Mouse (Mus musculus) thymus, postnatal 10 days (tissue): ENCODE measurements around the gene Morc1.
A peak's percentile ranks its signal among the peaks of the same experiment; 100 is the strongest.

Experiments used
- DNase-seq, 2 experiments: peaks; one replicate each; pipeline ENCODE4 v3.0.0; 2021; ENCODE audit warnings: low spot score in 2 of 2

Gene Morc1

DNA sequence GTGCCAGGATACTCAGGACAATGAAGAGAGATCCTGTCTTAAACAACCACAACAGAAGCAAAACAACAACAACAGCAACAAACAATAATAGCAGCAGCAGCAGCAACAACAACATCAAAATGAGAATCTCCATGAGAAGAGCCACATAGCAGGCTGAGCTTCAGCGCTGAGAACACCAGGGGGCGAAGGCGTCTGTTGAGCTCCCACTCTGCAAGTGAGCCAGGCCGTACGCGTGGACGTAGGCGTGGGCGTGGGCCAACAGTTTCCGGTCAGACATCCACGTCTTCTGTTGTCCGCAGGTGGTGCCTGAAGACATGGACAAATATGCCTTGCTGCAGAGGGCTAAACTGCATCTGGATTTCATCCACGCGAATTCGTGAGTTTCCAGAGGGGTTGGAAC lies at the start of gene Morc1:
Gene Morc1 (plus strand): TSS at position 211 of the 400 bp plus-strand sequence.
- peak in 1 of 2 experiments; percentile 20 for DNase-seq

DNA sequence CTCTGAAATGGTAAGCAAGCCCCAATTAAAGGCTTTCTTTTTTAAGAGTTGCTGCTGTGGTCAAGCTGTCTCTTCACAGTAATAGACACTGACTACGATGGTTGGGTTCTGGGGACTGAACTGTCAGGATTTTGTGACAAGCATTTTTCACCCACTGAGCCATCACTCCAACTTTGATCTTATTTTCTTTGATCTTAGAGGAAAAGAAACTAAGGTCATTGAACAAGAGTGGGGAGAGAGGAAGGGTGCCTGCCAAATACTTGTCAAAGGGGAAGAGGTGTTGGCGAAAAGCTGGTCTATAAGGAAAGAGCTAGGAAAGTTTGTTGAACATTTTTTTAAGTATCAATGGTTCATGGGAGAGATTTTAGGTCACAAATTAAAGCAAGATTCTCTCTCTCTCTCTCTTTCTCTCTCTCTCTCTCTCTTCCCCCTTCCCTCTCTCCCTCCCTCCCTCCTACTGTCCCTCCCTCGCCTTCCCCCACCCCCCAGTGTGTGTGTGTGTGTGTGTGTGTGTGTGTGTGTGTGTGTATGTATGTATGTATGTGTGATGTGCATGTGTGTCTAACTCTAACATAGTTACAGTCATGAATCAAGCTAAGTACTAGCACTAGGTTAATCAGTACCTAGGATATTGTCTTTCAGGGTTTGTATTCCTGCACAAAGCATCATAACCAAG lies 47.3 kb upstream of the Morc1 start:
- no peak for DNase-seq

DNA sequence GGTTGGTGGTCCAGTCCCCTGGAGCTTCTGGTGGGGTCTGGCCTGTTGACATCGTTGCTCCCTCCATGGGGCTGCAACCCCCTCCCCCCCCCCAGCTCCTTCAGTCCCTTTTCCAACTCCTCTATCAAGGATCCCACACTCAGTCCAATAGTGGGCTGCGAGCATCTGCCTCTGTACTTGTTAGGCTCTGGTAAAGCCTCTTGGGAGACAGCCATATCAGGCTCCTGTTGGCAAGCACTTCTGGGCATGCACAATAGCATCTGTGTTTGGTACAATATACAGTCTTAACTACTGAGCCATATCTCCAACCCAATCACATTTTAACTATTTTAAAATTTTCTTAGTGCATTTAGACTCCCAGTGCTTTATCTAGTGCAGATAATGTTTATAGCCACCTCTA lies 44.1 kb upstream of the Morc1 start:
- DNase-seq, result no peak

DNA sequence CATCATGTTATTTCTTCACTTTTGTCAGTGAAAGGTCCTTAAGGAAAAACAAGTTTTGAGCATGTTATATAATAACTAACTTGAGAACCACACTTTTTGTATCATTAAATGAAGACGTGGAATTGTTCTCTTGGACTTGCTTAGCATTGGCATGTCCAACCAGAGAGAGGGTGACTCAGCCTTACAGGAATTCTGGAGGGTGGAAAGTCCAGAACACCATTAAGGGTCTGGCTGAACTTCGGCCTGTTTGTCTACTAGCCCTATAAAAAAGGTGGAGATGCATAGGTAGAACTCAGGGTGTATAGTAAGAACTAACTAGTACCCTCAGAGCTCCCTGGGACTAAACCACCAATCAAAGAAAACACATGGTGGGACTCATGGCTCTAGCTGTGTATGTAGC lies 35.8 kb upstream of the Morc1 start:
- DNase-seq, result no peak

DNA sequence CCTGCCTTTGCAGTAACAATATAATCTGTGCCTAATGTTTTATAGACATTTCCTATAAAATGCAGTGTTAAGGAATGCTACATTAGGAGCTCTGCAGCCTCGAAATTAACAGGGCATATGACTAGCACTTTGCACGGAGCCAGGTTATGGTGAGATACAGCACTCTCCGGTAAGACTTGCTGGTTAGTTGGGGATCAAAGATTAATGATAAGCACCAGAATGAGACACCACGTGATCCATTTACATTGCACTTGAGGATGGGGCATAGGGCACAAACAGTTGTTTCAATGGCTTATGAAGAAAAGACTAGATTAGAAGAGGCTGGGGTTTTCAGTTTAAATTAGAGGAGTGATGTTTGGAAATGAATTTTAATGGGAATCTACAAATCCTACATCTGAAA lies 28.1 kb upstream of the Morc1 start:
- DNase-seq, result no peak

DNA sequence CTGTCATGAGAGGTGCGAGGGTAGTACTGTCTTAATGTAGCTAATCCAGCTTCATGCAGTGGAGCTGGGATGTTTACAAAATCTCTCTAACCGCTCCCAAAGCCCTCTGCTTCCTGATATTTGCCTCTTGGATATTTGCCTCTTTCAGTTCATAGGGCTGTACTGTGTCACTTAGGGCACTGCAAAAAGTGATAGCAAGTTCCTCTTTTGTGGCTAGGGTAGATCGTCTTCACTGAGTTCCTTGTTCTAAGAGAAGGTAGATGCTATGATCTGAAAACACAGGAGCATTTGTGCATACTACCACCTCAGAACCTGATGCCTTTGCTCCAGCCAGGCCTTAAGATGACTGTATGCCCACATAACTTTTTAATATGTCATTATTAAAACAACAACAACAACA lies 27.6 kb upstream of the Morc1 start:
- no peak for DNase-seq

DNA sequence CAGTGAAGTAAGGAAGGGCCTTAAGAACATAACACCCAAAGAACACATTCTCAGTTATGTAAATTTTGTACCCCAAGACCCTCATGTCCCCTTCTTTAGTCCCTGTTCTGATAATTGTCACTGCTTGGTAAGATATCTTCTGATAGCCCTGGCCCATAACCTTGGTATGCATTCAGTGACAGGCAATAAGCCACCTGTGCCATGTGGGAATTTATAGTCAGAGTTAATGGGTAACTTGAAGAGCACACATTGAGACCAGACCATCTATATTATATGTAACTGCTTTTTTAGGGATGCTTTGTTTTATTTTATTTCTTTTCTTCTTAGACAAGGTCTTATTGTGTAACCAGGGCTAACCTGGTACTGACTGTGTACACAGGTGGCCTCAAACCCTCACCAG lies 27.0 kb upstream of the Morc1 start:
- DNase-seq, result no peak

DNA sequence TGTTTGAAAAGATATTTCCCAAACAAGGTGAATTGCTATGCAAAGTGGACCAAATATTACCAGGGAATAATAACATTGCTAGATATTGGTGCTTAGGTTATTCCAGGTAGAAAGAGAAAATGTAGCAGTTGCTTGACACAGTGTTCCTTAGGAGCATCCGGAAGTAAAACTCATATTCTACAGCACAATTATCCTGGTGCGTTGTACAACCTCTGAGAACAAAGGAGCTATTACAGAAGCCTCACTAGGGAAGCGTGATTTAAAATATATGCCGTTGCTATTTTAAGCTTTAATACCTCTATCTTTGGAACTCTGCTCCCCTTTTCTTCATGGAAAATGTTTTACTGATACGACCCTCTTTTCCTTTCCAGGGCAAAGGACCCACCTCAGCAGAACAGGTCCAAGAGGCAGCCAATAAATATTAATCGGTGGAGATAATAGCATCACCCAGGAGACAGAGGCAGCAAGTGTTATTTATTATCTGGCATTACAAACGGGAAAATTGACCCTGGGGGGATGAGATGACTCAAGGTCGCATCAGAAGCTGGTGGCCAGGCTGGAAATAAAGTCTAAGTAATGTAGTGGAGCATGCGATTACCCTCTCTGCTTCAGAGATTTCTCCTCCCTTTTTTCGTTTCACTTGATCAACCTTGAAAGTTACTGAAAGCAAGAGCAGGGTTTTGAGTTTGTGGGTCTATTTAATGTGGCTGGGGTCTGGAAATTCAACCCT lies 25.2 kb upstream of the Morc1 start:
- no peak for DNase-seq

DNA sequence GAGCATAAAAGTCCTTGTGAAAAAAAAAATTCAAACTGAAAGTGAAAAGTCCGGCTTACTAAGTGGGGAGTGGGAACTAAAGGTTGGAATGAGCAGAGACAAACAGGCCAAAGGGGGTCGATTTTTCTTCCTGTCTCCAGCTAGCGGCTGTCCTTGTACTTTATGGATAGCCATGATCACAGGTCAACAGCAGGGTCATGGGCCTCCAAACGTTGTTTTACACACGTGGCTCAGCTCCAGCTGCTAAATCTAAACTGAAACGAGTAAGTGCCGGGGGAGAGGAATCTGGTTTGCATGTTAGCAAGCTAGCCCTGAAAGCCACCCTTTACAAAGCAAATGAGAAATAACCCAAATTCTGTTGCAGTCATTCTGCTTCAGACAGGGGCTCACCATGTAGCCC lies 21.5 kb upstream of the Morc1 start:
- DNase-seq, result no peak

DNA sequence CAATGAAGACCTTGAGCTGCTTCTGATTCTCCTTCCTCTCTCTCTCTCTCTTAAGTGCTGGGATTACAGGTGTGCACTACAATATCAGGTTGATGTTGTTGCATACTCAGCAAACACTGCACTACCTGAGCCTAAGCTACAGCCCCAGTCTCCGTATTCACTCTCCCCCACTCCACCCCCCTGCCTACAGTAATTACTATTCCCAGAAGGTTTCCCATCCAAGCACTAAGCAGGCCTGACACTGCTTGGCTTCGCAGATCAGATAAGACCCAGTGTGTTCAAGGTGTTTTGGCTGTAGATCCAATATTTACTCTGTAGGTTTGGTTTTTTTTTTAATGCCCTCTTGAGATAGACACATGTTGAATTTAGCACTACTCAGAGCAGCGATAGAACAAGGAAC lies 20.9 kb upstream of the Morc1 start:
- DNase-seq, result no peak

DNA sequence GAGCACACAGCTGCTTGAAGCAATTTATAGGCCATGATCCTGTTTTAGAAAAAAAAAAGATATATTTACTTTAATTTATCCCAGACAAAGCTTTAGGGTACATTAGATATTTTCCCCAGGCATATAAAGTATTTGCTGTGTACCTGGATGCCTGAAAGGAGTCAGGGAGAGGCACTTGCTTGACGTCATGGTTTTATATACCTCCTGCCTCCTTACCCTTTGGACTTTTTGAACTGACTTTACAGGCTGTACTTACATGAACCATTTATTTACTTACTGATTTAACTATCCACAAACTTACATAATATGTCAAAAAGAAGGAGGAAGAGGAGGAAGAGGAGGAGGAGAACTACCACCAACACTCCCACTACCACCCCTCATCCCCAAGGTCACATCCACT lies 18.8 kb upstream of the Morc1 start, which contains the start of gene Gm5485:
Gene Gm5485 (minus strand): TSS at position 171 of the 400 bp plus-strand sequence.
- DNase-seq, result no peak

DNA sequence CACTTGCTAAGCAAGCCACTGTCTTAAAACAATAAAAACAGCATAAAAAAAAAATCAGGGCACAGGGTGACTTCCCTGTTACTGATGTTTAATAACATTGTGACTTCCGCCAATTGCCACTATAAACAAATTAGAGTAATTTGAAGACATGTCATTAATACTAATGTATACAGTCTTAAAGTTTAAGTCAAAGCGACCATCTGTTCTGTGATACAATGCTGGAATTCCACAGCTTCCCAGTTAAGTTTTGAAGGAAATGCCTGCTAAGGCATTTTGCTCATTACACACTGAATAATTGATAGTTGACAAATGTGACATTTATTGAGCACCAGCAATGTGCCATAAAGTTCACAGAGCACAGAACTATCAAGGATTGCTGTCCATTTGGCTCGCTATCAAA lies 12.5 kb upstream of the Morc1 start:
- no peak for DNase-seq

DNA sequence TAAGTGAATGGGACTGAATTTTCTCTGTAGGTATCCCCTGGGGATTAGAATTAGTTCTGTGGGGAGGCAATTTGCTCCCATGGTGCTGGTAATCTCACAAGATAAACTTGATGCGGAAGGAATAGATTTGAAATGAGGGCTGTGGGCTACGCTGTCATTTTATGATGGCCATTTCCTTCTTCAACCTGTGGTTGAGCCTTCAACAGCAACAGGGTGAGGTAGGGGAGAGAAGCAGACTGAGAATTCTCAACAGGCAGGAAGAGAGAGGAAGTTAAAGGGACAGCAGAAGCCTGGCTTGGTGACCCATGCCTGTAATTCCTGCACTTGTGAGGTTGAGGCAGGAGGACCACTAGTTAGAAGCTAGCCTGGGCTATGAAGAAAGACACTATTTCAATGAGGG lies 12.0 kb upstream of the Morc1 start:
- no peak for DNase-seq

DNA sequence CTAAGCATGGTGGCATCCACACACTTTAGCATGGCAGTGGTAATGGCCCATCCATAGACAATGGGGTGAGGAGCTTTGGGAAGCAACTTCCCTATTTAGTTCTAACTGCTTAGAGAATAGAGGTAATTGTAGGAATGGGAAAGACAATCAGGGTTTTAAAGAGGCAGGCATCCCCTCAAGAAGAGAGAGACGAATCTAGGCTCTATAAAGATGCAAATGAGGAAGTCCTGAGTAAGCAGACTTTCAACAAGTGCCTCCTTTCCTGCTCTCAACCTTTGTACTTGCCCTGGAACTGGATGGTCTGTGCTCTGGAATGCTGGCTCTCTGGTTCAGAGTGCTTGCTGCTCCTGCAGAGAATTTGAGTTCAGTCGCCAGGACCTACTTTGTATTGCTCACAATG lies 8.5 kb upstream of the Morc1 start:
- no peak for DNase-seq

DNA sequence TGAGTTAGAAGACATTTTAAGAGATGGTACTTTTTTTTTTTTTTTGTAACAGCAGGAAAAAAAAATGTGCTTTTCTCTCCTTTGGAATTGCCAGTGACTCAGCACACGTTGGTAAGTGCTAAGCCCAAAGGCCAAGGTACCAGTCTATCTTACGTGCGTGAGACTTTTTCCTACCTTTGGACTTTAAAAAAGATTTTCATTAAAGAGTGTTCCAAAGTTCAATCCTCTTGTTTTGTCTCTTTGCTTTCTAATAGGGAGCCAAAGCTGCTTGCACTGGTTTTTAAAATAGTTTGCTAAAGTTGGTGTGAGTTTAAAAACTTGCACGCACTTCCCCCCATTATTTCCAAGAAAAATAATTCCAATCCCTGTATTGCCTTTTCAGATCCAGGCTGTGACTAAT lies 7.0 kb upstream of the Morc1 start:
- DNase-seq, result no peak

DNA sequence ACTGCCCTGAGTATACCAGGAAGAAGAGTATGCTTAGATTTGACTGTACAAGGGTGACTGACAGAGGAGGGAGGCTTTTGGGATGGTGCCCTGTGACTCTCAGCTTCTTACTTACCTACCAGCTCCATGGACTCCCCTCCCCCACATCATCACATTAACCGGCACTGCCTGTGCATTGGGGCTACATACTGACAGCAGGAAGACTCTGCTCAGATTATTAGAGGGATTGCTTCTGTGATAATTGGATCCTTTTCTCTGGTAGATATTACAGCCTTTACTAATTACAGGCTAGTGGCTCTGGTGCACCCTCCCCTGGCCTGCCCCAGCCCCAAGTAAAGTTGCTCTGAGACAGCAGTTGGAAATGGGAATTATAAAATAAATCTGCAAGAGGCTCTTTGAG lies 1.6 kb upstream of the Morc1 start:
- DNase-seq, result no peak

DNA sequence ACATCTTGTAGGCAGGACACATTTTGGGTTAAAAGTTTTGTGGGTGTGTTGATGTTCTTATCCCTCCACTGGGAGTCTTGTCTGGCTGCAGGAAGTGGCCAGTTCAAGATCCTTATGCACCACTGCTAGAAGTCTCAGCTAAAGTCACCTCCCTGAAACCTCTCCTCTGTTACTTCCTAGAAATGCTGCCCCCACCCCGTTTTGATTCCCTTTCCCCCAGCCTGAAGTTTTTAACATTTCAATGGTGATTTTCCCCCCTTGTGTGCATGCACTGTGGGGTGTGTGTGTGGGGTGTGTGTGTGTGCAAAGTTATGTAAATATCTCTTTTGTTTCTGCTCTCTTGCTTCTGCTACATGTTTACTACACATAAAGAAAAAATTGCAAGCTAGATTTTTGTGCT lies 4.4 kb downstream of the Morc1 start:
- DNase-seq, result no peak

DNA sequence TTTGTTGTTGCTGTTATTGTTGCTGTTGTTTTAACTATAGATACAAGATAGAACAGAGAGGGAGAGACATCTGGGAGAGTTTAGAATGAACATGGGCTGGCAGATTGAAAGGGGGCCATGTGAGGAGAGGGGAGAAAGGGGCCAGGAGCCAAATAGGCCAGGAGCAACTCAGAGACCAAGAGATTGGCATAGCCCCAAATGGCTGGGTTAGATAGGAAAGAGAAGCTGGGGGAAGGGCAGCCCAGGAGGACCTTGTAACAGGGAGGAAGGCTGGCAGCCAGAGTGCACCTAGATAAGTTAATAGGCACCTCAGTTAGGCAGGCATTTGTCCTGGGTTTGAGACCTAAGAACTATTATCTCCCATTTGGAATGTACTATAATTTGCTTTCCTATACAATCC lies 6.4 kb downstream of the Morc1 start:
- DNase-seq, result no peak

DNA sequence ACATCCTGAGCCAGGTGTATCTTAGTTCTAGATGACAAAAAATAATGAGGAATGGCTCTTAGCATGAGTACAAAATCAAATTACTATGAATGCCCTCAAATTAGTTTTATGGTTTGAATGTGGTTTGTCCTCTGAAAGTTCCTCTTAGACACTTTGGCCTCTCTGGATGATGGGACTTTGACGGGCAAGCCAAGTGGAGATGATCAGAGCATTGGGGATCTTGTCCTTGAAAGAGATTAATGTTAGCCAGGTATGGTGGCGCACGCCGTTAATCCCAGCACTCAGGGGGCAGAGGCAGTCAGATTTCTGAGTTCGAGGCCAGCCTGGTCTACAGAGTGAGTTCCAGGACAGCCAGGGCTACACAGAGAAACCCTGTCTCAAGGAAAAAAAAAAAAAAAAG lies 13.6 kb downstream of the Morc1 start:
- no peak for DNase-seq

DNA sequence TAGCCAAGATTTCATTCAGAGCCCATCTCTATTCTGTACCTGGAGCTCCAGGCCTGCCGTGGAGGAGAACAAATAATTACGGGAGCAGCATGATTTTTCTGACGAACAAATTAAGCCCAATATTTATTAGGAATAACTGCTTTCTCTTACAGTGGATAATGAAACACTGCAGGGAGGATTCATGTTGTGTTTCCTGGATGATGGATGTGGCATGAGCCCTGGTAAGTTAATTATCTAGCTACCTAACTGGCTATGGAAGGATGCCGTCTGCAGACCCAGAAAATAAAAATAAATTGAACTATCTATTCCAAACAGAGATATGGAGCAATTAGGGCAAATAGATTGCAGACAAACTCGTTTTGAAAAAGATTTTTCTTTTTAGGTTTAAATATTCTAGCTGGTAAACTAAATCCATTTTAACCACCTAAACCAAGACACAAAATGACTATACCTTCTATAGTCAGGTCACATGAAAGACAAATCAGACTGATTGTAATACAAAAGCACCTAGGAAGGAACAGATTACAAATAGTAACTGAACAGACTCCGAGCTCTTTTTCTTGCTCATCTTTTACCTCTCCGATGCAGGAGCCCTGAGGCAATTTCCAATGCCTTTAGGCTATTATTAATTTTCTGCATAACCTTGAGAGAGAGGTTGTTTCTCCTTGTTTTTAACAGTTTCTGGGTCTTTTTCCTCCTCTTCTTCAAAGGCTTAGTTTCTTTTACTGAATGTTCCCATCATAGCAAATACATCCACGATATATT lies 15.3 kb downstream of the Morc1 start:
- DNase-seq, result no peak

DNA sequence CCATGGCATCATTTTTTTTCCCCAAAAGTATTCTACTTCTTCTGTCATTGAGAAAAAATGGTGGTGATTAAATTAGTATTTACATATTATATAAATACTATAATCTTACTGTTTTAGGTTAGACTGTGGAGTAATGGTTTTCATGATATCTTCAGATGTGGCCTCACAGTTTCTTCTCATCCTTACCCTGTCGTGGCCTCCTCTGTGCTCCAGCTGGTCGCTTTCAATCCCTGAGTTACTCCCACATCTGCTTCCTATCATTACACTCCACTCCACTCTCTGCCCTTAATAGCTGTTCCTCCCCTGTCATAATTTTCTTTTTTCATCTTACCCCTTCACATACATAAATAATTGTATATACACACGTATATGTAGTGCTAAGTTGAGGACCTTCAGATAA lies 22.2 kb downstream of the Morc1 start:
- no peak for DNase-seq

DNA sequence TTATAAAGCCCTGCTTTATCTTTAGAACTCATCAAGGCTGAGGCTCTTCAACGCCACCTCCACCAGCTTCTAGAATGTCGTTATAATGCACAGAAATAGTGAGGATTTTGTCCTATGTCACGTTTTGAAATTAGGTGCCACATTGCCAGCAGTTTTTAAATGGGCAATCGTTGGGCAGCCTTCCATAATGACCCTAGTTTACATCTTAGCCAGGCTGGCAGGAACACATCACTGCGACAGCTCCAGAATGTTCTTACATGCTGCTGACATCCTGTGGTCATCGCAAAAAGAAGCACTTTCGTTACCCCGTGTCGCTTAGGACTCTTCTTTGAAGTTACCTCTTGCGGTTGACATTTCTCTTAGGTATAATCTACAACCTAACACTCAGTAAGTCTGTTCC lies 42.4 kb downstream of the Morc1 start:
- no peak for DNase-seq
